Mouse (Mus musculus): ENCODE results near the gene Med18. TPM values are rescaled to one million over a fixed set of nuclear protein-coding genes. Genes with fewer than 3 reads are reported as not detected.
"Not testable (repeated sequence)": the region's sequence is repeated elsewhere in the genome, so short reads cannot be mapped to it uniquely, and the experiment has no call there.

Gene Med18
- total and polyA plus RNA-seq, 2 experiments from 2014 or later, result 13.1 to 14.3 TPM

DNA sequence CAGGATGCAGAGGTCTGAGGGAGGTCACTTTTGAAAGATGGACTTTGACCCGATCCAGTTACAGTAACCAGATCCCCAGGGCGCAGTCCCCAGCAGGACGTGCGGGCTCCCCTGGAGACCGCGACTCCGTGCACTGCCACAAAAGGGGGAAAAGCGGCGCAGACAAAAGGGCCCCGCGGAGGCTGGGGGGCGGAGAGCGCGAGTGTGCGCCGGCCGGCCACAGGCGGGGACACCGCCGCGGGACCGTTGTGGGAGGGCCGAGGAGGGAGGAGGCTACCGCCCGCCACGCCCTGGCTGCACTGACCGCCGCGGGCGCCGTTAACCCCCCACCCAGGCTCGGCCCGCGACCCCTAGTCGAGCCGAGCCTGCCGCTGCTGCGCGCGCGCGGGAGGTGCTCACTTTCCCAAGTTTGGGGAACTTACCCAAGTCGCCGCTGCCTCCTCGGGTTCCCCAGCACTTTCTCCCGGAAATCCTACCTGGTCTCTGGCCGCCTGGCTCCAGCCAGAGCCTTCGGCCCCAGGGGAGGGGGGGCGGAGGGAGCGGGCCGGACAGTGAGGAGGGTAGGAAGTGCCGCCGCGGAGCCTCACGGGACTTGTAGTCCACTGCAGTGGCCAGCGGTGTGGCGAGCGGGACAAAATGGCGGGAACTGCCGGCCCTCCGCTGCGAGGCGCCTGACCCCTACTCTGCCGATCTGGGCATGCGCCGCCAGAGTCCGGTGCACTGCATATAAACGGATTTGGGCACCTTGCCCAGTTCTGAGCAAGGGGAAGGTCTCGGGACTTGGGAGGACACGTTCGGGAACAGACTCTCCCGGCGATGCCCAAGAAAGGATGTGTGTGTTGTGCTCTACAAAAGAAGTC, 41.6 kb downstream of the Med18 start, which contains the start of gene Phactr4:
Gene Phactr4 (minus strand): TSS at position 567 of the 860 bp plus-strand sequence.
- WGBS, result under 1% methylated on average over 60 of the region's 73 CpGs
- H3K9ac ChIP-seq (replicated peaks; ENCODE audit: low read length, poor library complexity, severe bottlenecking), result peak within 1 kb of the TSS; percentile 30
- TF ChIP-seq CTCF (IDR thresholded peaks at IDR 0.05), result no peak

DNA sequence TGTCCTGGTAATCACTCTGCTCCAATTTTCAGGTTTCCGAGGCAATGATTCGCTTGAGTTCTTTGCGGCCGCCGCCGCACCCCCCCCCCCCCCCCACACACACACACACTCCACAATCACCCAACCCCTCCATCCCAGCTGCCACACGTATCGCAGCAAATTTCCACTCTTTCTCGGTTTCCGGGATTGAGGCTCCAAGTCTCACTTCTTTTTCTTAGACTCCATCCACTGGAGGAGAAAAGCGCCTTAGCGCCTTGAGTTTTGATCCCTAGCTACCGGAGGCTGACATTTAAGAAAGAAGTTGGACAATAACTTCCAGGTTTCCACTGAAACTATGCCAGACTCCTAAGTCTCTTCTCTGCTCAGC, 42.2 kb downstream of the Med18 start:
- Histone ChIP-seq H3K9me3 (ENCODE audit: low read length) (no peaks in the 10 kb centered on the region), H3K9ac (replicated peaks; ENCODE audit: low read length, poor library complexity, severe bottlenecking) (peak overlapping the region; percentile 30), H3K27ac (ENCODE audit: low read depth, low read length) (peak overlapping the region; percentile 70), H3K4me2 (ENCODE audit: low read depth, low read length, poor library complexity, severe bottlenecking) (peak overlapping the region; percentile 60), H3K36me3 (ENCODE audit: insufficient read depth, low read length) (no peaks in the 10 kb centered on the region), H3K4me3 (ENCODE audit: low read depth, low read length) (peak overlapping the region; percentile 90), H3K4me1 (ENCODE audit: insufficient read depth, low read length) (no peaks in the 10 kb centered on the region), H3K27me3 (ENCODE audit: insufficient read depth, low read length) (no peaks in the 10 kb centered on the region)
- ATAC-seq (ENCODE audit: low FRiP score), result no peak
- DNase-seq (ENCODE audit: low spot score), result peak; percentile 24
- 1% methylated on average over 13 of the region's 13 CpGs for WGBS
- TF ChIP-seq CTCF (IDR thresholded peaks at IDR 0.05), result no peak

More for the DNA sequence above, 41.6 kb downstream of the Med18 start, which contains the start of gene Phactr4:
- no peaks in the 10 kb centered on the region for H3K36me3 ChIP-seq (ENCODE audit: insufficient read depth, low read length)
- H3K27me3 ChIP-seq (ENCODE audit: insufficient read depth, low read length), result no peaks in the 10 kb centered on the region
- H3K27ac ChIP-seq (ENCODE audit: low read depth, low read length), result peak within 1 kb of the TSS; percentile 70
- DNase-seq (ENCODE audit: low spot score), result peak; percentile 97
- peak within 1 kb of the TSS; percentile 60 for H3K4me2 ChIP-seq (ENCODE audit: low read depth, low read length, poor library complexity, severe bottlenecking)
- peak within 1 kb of the TSS; percentile 90 for H3K4me3 ChIP-seq (ENCODE audit: low read depth, low read length)
- H3K9me3 ChIP-seq (ENCODE audit: low read length), result no peaks in the 10 kb centered on the region
- no peaks in the 10 kb centered on the region for H3K4me1 ChIP-seq (ENCODE audit: insufficient read depth, low read length)
- peak; percentile 98 for ATAC-seq (ENCODE audit: low FRiP score)

DNA sequence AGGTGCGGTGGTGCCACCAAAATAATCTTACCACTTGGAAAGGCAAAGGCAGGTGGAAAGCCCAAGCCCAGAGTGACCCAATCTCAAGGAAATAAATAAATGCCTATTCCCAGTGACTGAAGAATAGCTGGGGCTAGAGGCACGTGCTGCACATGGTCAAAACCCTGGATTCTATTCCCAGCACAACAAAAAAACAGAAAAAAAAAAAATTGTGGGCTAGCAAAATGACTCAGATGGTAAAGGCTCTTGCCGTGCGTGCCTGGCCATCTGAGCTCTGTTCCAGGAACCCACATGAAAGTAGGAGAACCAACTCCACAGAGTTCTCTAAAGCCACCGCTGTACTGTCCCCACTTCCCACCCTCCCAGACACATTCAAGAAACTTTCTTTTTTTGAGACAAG, 43.2 kb downstream of the Med18 start:
- no peaks in the 10 kb centered on the region for H3K36me3 ChIP-seq (ENCODE audit: insufficient read depth, low read length)
- WGBS, result 73% methylated on average over 5 of the region's 5 CpGs
- H3K9ac ChIP-seq (replicated peaks; ENCODE audit: low read length, poor library complexity, severe bottlenecking), result no peak overlapping the region
- no peak overlapping the region for H3K4me2 ChIP-seq (ENCODE audit: low read depth, low read length, poor library complexity, severe bottlenecking)
- H3K9me3 ChIP-seq (ENCODE audit: low read length), result no peaks in the 10 kb centered on the region
- no peaks in the 10 kb centered on the region for H3K27me3 ChIP-seq (ENCODE audit: insufficient read depth, low read length)
- TF ChIP-seq CTCF (IDR thresholded peaks at IDR 0.05), result no peak
- no peaks in the 10 kb centered on the region for H3K4me1 ChIP-seq (ENCODE audit: insufficient read depth, low read length)
- no peak for DNase-seq (ENCODE audit: low spot score)
- ATAC-seq (ENCODE audit: low FRiP score), result no peak
- no peak overlapping the region for H3K4me3 ChIP-seq (ENCODE audit: low read depth, low read length)
- no peak overlapping the region for H3K27ac ChIP-seq (ENCODE audit: low read depth, low read length)

DNA sequence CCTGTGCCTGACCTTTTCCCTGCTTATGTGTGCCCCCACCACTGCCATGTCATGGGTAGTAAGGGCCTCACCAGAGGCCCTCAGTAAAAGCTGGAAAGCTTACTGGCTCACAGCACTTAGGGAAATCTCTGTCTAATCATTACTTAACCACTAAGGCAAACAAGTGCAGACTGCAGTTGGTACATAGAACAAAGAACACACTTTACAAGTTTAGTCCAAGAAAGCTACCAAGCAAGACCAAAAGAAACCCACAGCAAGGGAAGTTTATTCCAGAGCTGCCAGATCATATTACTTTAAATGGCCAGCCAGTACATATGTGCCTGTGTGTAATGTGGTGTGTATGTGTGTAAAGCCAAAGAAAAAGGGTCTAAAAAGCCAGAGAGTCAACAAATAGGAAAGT, 47.8 kb downstream of the Med18 start:
- no peak for DNase-seq (ENCODE audit: low spot score)
- H3K9me3 ChIP-seq (ENCODE audit: low read length), result no peaks in the 10 kb centered on the region
- no peaks in the 10 kb centered on the region for H3K36me3 ChIP-seq (ENCODE audit: insufficient read depth, low read length)
- no peaks in the 10 kb centered on the region for H3K27me3 ChIP-seq (ENCODE audit: insufficient read depth, low read length)
- H3K9ac ChIP-seq (replicated peaks; ENCODE audit: low read length, poor library complexity, severe bottlenecking), result no peak overlapping the region
- H3K4me1 ChIP-seq (ENCODE audit: insufficient read depth, low read length), result no peaks in the 10 kb centered on the region
- H3K4me2 ChIP-seq (ENCODE audit: low read depth, low read length, poor library complexity, severe bottlenecking), result no peak overlapping the region
- TF ChIP-seq CTCF (IDR thresholded peaks at IDR 0.05), result no peak
- ATAC-seq (ENCODE audit: low FRiP score), result no peak
- no peak overlapping the region for H3K27ac ChIP-seq (ENCODE audit: low read depth, low read length)
- no peak overlapping the region for H3K4me3 ChIP-seq (ENCODE audit: low read depth, low read length)

DNA sequence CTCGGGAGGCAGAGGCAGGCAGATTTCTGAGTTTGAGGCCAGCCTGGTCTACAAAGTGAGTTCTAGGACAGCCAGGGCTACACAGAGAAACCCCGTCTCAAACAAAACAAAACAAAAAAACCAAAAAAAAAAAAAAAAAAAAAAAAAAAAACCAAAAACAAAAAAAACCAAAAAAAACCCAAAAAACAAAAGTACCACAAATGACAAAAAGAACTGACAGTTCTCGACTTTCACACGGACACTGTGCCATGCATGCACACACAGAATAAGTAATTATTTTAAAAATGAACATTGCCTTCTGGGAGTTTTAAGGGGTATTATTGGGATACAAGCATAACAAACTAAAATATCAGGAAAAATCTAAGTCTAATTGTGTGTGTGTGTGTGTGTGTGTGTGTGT, 50.5 kb downstream of the Med18 start:
- not testable (repeated sequence) for H3K4me2 ChIP-seq (ENCODE audit: low read depth, low read length, poor library complexity, severe bottlenecking); DNase-seq (ENCODE audit: low spot score); H3K27ac ChIP-seq (ENCODE audit: low read depth, low read length); ATAC-seq (ENCODE audit: low FRiP score); H3K9ac ChIP-seq (replicated peaks; ENCODE audit: low read length, poor library complexity, severe bottlenecking); H3K4me1 ChIP-seq (ENCODE audit: insufficient read depth, low read length); H3K4me3 ChIP-seq (ENCODE audit: low read depth, low read length); H3K36me3 ChIP-seq (ENCODE audit: insufficient read depth, low read length); H3K9me3 ChIP-seq (ENCODE audit: low read length); H3K27me3 ChIP-seq (ENCODE audit: insufficient read depth, low read length)
- WGBS, result 93% methylated on average over 4 of the region's 4 CpGs

DNA sequence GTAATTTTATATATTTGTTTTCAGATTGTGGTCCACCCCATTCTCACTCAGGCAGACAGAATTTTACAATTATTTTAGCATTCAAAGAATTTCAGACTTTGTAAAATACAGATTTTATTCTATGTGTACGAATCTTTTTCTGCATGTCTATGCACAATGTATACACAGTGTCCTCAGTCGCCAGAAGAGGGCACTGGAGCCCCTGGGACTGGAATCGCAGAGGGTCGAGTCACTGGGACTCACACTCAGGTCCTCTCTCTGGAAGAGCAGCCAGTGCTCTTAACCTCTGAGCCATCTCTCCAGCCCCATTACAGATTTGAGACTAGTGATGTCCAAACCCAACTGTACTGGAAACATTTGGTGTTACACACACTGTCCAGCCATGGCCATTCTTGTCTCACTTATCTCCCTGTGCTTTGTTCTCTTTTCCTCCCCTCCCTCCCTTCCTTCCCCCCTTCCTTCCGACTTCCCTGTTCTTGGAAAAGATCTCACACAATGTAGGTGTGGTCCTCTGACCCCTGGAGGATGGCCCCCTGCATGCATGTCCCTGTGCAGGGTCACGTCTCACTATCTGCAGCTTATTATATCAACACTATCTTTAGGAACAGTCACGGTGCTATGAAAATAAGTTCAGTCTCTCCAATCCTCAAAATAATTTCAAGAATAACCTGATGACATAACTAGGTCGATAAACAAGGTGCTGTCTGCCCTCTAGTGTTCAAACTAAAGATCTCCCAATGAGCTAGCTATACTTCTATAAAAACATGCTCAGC, 52.2 kb downstream of the Med18 start:
- ATAC-seq (ENCODE audit: low FRiP score) (no peak), DNase-seq (ENCODE audit: low spot score) (peak; percentile 79)
- no peak overlapping the region for H3K4me3 ChIP-seq (ENCODE audit: low read depth, low read length)
- no peak overlapping the region for H3K27ac ChIP-seq (ENCODE audit: low read depth, low read length)
- H3K27me3 ChIP-seq (ENCODE audit: insufficient read depth, low read length), result no peaks in the 10 kb centered on the region
- no peaks in the 10 kb centered on the region for H3K9me3 ChIP-seq (ENCODE audit: low read length)
- TF ChIP-seq CTCF (IDR thresholded peaks at IDR 0.05), result peak; percentile 84
- 52% methylated on average over 8 of the region's 8 CpGs for WGBS
- peak overlapping the region; percentile 19; the same call in 1 of the 2 replicates for H3K4me2 ChIP-seq (ENCODE audit: low read depth, low read length, poor library complexity, severe bottlenecking)
- H3K36me3 ChIP-seq (ENCODE audit: insufficient read depth, low read length), result no peaks in the 10 kb centered on the region
- H3K4me1 ChIP-seq (ENCODE audit: insufficient read depth, low read length), result no peaks in the 10 kb centered on the region
- H3K9ac ChIP-seq (replicated peaks; ENCODE audit: low read length, poor library complexity, severe bottlenecking), result no peak overlapping the region

Measured in midbrain, postnatal 0 days (tissue).